Mouse (Mus musculus) mouse trophoblast stem cell (cell line): ENCODE measurements around the gene Gfra1.

ENCODE experiments used
- in situ Hi-C, 2 experiments: fragments of 300-500 bp; cut with MseI, MboI; formaldehyde crosslinking; loops; 2 replicates in 1 of 2; 3 replicates in 1 of 2; pipeline ENCODE4 v1.15.1; 2025

The Gfra1 gene

GRCm38 (mm10) chr19:58455496-58456061 lies at the start of gene Gfra1:
Gene Gfra1 (minus strand): TSS chr19:58455909.
- in situ Hi-C loops = no loop called here

- in situ Hi-C loops = no loop called here
Observed at GRCm38 (mm10) chr19:58500049-58500448, 44.3 kb upstream of the Gfra1 start.

- in situ Hi-C loops = no loop called here
Observed at GRCm38 (mm10) chr19:58499420-58499966, 43.8 kb upstream of the Gfra1 start.

GRCm38 (mm10) chr19:58497106-58497505 lies 41.4 kb upstream of the Gfra1 start:
- in situ Hi-C loops = no loop called here

- in situ Hi-C loops = no loop called here
Observed at GRCm38 (mm10) chr19:58486686-58487085, 31.0 kb upstream of the Gfra1 start.

GRCm38 (mm10) chr19:58482373-58482977 lies 26.8 kb upstream of the Gfra1 start:
- in situ Hi-C loops = no loop called here

- in situ Hi-C loops = no loop called here
Observed at GRCm38 (mm10) chr19:58474251-58474650, 18.5 kb upstream of the Gfra1 start.

GRCm38 (mm10) chr19:58469421-58469820 lies 13.7 kb upstream of the Gfra1 start:
- in situ Hi-C loops = loop anchor here (10.0 kb wide), 1 partner anchor 475 kb away; no protein-coding TSS in a partner anchor

- in situ Hi-C loops = loop anchor here (10.0 kb wide), 1 partner anchor 474 kb away; no protein-coding TSS in a partner anchor
Observed at GRCm38 (mm10) chr19:58468331-58468730, 12.6 kb upstream of the Gfra1 start.

- in situ Hi-C loops = loop anchor here (10.0 kb wide), 1 partner anchor 469 kb away; no protein-coding TSS in a partner anchor
Observed at GRCm38 (mm10) chr19:58463755-58464154, 8.0 kb upstream of the Gfra1 start.

GRCm38 (mm10) chr19:58460361-58461022 lies 4.8 kb upstream of the Gfra1 start:
- in situ Hi-C loops = loop anchor here (10.0 kb wide), 1 partner anchor 466 kb away; no protein-coding TSS in a partner anchor

GRCm38 (mm10) chr19:58456491-58457061 lies 867 bp upstream of the Gfra1 start:
- in situ Hi-C loops = no loop called here

- in situ Hi-C loops = no loop called here
Observed at GRCm38 (mm10) chr19:58455061-58455495, 631 bp downstream of the Gfra1 start.

- in situ Hi-C loops = no loop called here
Observed at GRCm38 (mm10) chr19:58454261-58455060, 1.2 kb downstream of the Gfra1 start.

GRCm38 (mm10) chr19:58453581-58453980 lies 2.1 kb downstream of the Gfra1 start:
- in situ Hi-C loops = no loop called here

GRCm38 (mm10) chr19:58452941-58453551 lies 2.7 kb downstream of the Gfra1 start:
- in situ Hi-C loops = no loop called here

- in situ Hi-C loops = no loop called here
Observed at GRCm38 (mm10) chr19:58452178-58452819, 3.4 kb downstream of the Gfra1 start.

GRCm38 (mm10) chr19:58451323-58451722 lies 4.4 kb downstream of the Gfra1 start:
- in situ Hi-C loops = no loop called here

GRCm38 (mm10) chr19:58450716-58451115 lies 5.0 kb downstream of the Gfra1 start:
- in situ Hi-C loops = no loop called here
